Mouse (Mus musculus) neutrophil, adult 59 days (primary cell): ENCODE data around the gene Slc22a27. TPM values are rescaled to one million over a fixed set of nuclear protein-coding genes. Genes with fewer than 3 reads are reported as not detected.

Experiments used
- total RNA-seq, 2 experiments: library from RNA; stranded (reverse); gene quantifications; 1 replicate in 1 of 2; 2 replicates in 1 of 2; pipeline ENCODE4 v1.2.4; 2023

Slc22a27 gene
- total RNA-seq = not detected

DNA sequence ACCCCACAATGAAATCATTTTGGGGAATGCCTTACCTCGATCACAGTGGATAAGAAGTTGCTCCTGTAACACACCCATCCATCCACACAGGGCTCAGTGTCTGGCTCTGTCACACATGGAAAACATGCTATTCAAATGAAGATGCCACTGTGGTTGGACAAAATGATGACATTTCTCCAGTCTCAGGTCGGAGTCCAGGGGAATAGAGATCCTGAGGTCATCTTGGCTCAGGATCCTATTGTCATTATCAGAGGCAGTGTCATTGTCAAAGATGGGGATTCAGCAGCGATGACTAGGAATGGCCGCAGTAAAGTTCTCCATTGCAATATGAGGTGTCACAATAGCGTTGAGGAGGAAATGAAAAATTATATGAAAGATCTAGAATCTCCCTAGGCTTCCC is at the start of gene Slc22a27:
TSS of gene Slc22a27 (minus strand) at position 101 of the 400 bp plus-strand sequence.

Other genes starting within 250 kb of the Slc22a27 start
- not detected for gene Slc22a26, start 163.4 kb downstream of the Slc22a27 start, total RNA-seq
- not detected for gene Slc22a28, start 166.0 kb upstream of the Slc22a27 start, total RNA-seq